Mouse (Mus musculus): ENCODE measurements around the gene Vmn2r20.
"Not testable (repeated sequence)": the region's sequence is repeated elsewhere in the genome, so short reads cannot be mapped to it uniquely, and the experiment has no call there.

Vmn2r20 gene

GRCm38 (mm10) chr6:123418016-123418415 lies at the start of gene Vmn2r20:
Gene Vmn2r20 (minus strand): TSS chr6:123418116.
- not testable (repeated sequence) for DNase-seq (ENCODE audit: low read depth)

GRCm38 (mm10) chr6:123424413-123424812 lies 6.5 kb upstream of the Vmn2r20 start:
- DNase-seq (ENCODE audit: low read depth) = not testable (repeated sequence)

GRCm38 (mm10) chr6:123406918-123407665 lies 10.8 kb downstream of the Vmn2r20 start:
- DNase-seq (ENCODE audit: low read depth) = not testable (repeated sequence)

GRCm38 (mm10) chr6:123388824-123389223 lies 29.1 kb downstream of the Vmn2r20 start:
- DNase-seq (ENCODE audit: low read depth) = not testable (repeated sequence)

- peak; percentile 51 for DNase-seq (ENCODE audit: low read depth)
These were observed 71.8 kb downstream of the Vmn2r20 start for GRCm38 (mm10) chr6:123346141-123346540.

GRCm38 (mm10) chr6:123340093-123340492 lies 77.8 kb downstream of the Vmn2r20 start:
- peak; percentile 76 for DNase-seq (ENCODE audit: low read depth)

- DNase-seq (ENCODE audit: low read depth) = no peak
These were observed 85.4 kb downstream of the Vmn2r20 start for GRCm38 (mm10) chr6:123332503-123332902.
